Comparison of ENCODE assay signal across 18 mouse cellular contexts in the genomic region with DNA sequence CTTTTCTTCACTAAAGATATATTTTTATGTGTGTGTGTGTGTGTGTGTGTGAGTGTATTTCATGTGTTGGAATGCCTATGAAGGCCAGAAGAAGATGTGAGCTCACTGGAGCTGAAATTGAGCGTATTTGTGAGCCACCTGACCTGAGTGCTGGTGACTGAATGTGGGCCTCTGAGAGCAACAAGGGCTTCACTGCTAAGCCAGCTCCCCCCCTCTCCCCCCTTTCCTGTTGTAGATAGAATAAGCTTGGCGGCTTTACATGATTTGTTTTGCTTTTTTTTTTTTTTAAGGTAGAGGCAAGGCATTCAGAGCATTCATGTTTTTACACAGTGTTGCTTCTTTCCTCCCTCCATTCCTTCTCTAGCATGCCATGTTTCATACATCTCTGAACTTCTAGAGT.
"Had no signal": no experiment of that assay in that cellular context is flagged by ENCODE, and none has a peak within 500 bp of the region (broad histone marks: within the 10 kb centered on the region; RNA-seq: fewer than 3 reads in every experiment).

No protein-coding gene starts in this region.

- H3K4me3 ChIP-seq: lung, embryonic 15.5 days; megakaryocyte, embryonic 14.5 days; midbrain, embryonic 12.5 days; midbrain, embryonic 15.5 days; neural tube, embryonic 12.5 days; stomach, embryonic 15.5 days had no signal

- ATAC-seq: lung, postnatal 0 days; midbrain, embryonic 15.5 days had no signal

- H3K9me3 ChIP-seq: lung, embryonic 15.5 days; megakaryocyte, embryonic 14.5 days; midbrain, embryonic 12.5 days; midbrain, embryonic 15.5 days; neural tube, embryonic 12.5 days; stomach, embryonic 15.5 days had no signal

- H3K9ac ChIP-seq: liver, embryonic 14.5 days; lung, embryonic 15.5 days; midbrain, embryonic 12.5 days; midbrain, embryonic 15.5 days; neural tube, embryonic 12.5 days; stomach, embryonic 15.5 days had no signal

- H3K4me2 ChIP-seq: lung, embryonic 15.5 days; midbrain, embryonic 12.5 days; midbrain, embryonic 15.5 days; neural tube, embryonic 12.5 days; stomach, embryonic 15.5 days had no signal

- DNase-seq: lung, adult 18-20 months; lung, postnatal 14 days; lung, postnatal 36 days; right cerebral cortex, postnatal 14 days; spleen, adult 18-20 months; thymus, adult 2 months; thymus, postnatal 25 days; thymus, postnatal 4 days had no signal

- H3K27ac ChIP-seq: liver, embryonic 14.5 days; lung, embryonic 15.5 days; macrophage; midbrain, embryonic 12.5 days; midbrain, embryonic 15.5 days; neural tube, embryonic 12.5 days; stomach, embryonic 15.5 days; stomach, postnatal 0 days had no signal

- H3K27me3 ChIP-seq: lung, embryonic 15.5 days; megakaryocyte, embryonic 14.5 days; midbrain, embryonic 12.5 days; midbrain, embryonic 15.5 days; neural tube, embryonic 12.5 days; stomach, embryonic 15.5 days had no signal
